Mouse (Mus musculus): ENCODE results near the gene Sh3gl2.

- TF ChIP-seq CTCF (IDR thresholded peaks at IDR 0.05; ENCODE audit: extremely low read depth, insufficient read depth, low read length) = no peak
- TF ChIP-seq POLR2A (IDR thresholded peaks at IDR 0.05; ENCODE audit: extremely low read depth, insufficient read depth, low read length) = no peak
These were observed 57.2 kb downstream of the Sh3gl2 start for GRCm38 (mm10) chr4:85262146-85262545.
